Mouse (Mus musculus): ENCODE results near the gene Nosip.
"Not testable (repeated sequence)": the region's sequence is repeated elsewhere in the genome, so short reads cannot be mapped to it uniquely, and the experiment has no call there.

Gene Nosip

GRCm38 (mm10) chr7:45090251-45090977 is 28.2 kb downstream of the Nosip start:
- no peak for DNase-seq (ENCODE audit: low read depth, low spot score)

GRCm38 (mm10) chr7:45091001-45091990 is 29.1 kb downstream of the Nosip start:
- no peak for DNase-seq (ENCODE audit: low read depth, low spot score)

- peak; percentile 79 for DNase-seq (ENCODE audit: low read depth, low spot score)
These were observed 29.8 kb downstream of the Nosip start, which contains the start of gene Rcn3 for GRCm38 (mm10) chr7:45092048-45092447. Gene Rcn3, minus strand, starts transcription at chr7:45092221.

GRCm38 (mm10) chr7:45092828-45093515 is 30.7 kb downstream of the Nosip start:
- DNase-seq (ENCODE audit: low read depth, low spot score): no peak

GRCm38 (mm10) chr7:45093516-45093905 is 31.3 kb downstream of the Nosip start:
- no peak for DNase-seq (ENCODE audit: low read depth, low spot score)

GRCm38 (mm10) chr7:45094121-45094520 is 31.9 kb downstream of the Nosip start:
- no peak for DNase-seq (ENCODE audit: low read depth, low spot score)

- DNase-seq (ENCODE audit: low read depth, low spot score): no peak
These were observed 33.1 kb downstream of the Nosip start for GRCm38 (mm10) chr7:45095367-45095766.

GRCm38 (mm10) chr7:45095965-45096364 is 33.7 kb downstream of the Nosip start:
- DNase-seq (ENCODE audit: low read depth, low spot score): not testable (repeated sequence)

GRCm38 (mm10) chr7:45097479-45097878 is 35.2 kb downstream of the Nosip start:
- DNase-seq (ENCODE audit: low read depth, low spot score): no peak

GRCm38 (mm10) chr7:45098541-45099240 is 36.5 kb downstream of the Nosip start:
- DNase-seq (ENCODE audit: low read depth, low spot score): no peak

GRCm38 (mm10) chr7:45100046-45100445 is 37.8 kb downstream of the Nosip start:
- DNase-seq (ENCODE audit: low read depth, low spot score): no peak

GRCm38 (mm10) chr7:45102441-45102840 is 40.2 kb downstream of the Nosip start:
- no peak for DNase-seq (ENCODE audit: low read depth, low spot score)

GRCm38 (mm10) chr7:45102940-45103585 is 40.8 kb downstream of the Nosip start:
- no peak for DNase-seq (ENCODE audit: low read depth, low spot score)

GRCm38 (mm10) chr7:45103652-45104180 is 41.5 kb downstream of the Nosip start, which contains the start of gene Fcgrt:
Gene Fcgrt, minus strand, starts transcription at chr7:45103851.
- no peak for DNase-seq (ENCODE audit: low read depth, low spot score)

- no peak for DNase-seq (ENCODE audit: low read depth, low spot score)
These were observed 42.7 kb downstream of the Nosip start for GRCm38 (mm10) chr7:45104941-45105340.

GRCm38 (mm10) chr7:45105491-45105890 is 43.3 kb downstream of the Nosip start:
- no peak for DNase-seq (ENCODE audit: low read depth, low spot score)

GRCm38 (mm10) chr7:45106441-45106840 is 44.2 kb downstream of the Nosip start:
- no peak for DNase-seq (ENCODE audit: low read depth, low spot score)

- DNase-seq (ENCODE audit: low read depth, low spot score): no peak
These were observed 44.9 kb downstream of the Nosip start for GRCm38 (mm10) chr7:45107052-45107645.

GRCm38 (mm10) chr7:45110089-45110488 is 47.9 kb downstream of the Nosip start:
- not testable (repeated sequence) for DNase-seq (ENCODE audit: low read depth, low spot score)

- no peak for DNase-seq (ENCODE audit: low read depth, low spot score)
These were observed 49.7 kb downstream of the Nosip start for GRCm38 (mm10) chr7:45111940-45112339.
